Mouse (Mus musculus): ENCODE measurements at regions not wholly inside any gene's neighbourhood (a gene's known extent, or its start where the extent isn't known, plus 50 kb on each side); places are given as distances from the start of the nearest gene placed in this dataset.

DNA sequence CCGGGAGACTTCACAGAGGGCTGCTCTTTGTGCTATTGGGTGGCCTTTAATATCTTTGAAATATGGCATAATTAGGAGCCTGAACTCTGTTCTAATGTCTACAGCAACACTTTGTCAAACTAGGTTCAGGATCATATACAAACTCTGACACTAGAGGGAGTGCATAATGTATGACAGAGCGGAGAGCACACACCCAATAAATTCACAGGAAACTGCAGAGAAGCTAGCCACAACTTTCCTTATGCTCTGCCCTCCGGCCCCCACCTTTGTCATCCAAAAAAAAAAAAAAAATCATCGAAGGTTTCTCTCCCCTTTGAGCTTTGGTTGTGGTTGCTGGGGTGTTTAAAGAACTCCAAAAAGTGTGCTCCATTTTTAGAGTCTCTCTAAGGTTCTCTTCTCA is 107.6 kb downstream of the Npy start:
- H3K27ac ChIP-seq (ENCODE audit: control insufficient read depth, insufficient read depth, low read depth, low read length, poor library complexity), result no peak overlapping the region
- H3K4me3 ChIP-seq (replicated peaks; ENCODE audit: control insufficient read depth, low read depth, low read length), result no peak overlapping the region
- TF ChIP-seq CTCF (IDR thresholded peaks at IDR 0.05; ENCODE audit: control insufficient read depth, insufficient read depth, low read length) (no peak), POLR2A (IDR thresholded peaks at IDR 0.05; ENCODE audit: borderline replicate concordance, control insufficient read depth, low read depth, low read length) (no peak)
- no peaks in the 10 kb centered on the region for H3K4me1 ChIP-seq (ENCODE audit: control insufficient read depth, insufficient read depth, low read length)
- 9% methylated on average over 4 of the region's 4 CpGs for WGBS

DNA sequence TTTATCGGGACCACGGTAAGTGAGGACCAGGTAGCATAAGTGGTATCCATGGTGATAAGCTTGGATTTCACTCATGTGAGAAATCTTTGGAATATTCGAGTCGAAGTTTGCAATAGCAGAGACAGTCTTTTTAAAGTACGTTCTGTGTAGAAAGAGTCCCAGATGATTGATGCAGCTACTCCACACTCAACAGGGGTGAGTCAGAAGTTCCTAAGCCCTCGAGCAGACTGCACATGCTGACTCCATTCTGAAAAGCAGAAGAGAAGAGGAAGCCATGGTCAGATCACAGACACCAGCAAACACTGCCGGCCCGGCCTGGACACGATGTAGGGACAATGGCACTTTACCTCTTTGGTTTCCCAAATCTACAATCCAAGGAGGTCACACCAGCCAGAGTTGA is 120.6 kb downstream of the Npy start:
- WGBS, result 73% methylated on average over 9 of the region's 9 CpGs
- Histone ChIP-seq H3K4me3 (replicated peaks; ENCODE audit: control insufficient read depth, low read depth, low read length) (no peak overlapping the region), H3K27ac (ENCODE audit: control insufficient read depth, insufficient read depth, low read depth, low read length, poor library complexity) (no peak overlapping the region)

DNA sequence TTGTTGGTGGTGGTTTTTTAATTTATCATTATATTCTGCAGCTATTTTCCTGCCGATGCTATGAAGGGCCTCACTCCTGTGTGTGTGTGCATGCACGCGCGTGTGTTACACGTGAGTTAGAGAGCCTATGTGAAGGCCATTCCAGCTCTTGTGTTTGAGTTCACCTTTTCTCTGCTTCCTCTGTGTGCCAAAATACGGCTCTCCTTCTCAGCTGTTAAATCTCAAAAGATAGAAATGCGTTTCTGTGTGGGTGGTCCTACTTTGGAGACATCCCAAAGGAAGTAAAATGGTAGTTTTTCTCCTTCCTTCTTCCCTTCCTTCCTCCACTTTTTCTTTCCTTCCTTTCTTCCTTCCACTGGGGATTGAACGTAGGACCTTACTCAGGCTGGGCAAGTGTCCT is 136.4 kb downstream of the Npy start:
- 86% methylated on average over 8 of the region's 8 CpGs for WGBS
- TF ChIP-seq CTCF (IDR thresholded peaks at IDR 0.05; ENCODE audit: control insufficient read depth, insufficient read depth, low read length) (no peak), POLR2A (IDR thresholded peaks at IDR 0.05; ENCODE audit: borderline replicate concordance, control insufficient read depth, low read depth, low read length) (no peak)
- Histone ChIP-seq H3K4me1 (ENCODE audit: control insufficient read depth, insufficient read depth, low read length) (no peaks in the 10 kb centered on the region), H3K27ac (ENCODE audit: control insufficient read depth, insufficient read depth, low read depth, low read length, poor library complexity) (no peak overlapping the region), H3K4me3 (replicated peaks; ENCODE audit: control insufficient read depth, low read depth, low read length) (no peak overlapping the region)

More for the DNA sequence above, 120.6 kb downstream of the Npy start:
- TF ChIP-seq POLR2A (IDR thresholded peaks at IDR 0.05; ENCODE audit: borderline replicate concordance, control insufficient read depth, low read depth, low read length) (no peak), CTCF (IDR thresholded peaks at IDR 0.05; ENCODE audit: control insufficient read depth, insufficient read depth, low read length) (no peak)
- no peaks in the 10 kb centered on the region for H3K4me1 ChIP-seq (ENCODE audit: control insufficient read depth, insufficient read depth, low read length)

DNA sequence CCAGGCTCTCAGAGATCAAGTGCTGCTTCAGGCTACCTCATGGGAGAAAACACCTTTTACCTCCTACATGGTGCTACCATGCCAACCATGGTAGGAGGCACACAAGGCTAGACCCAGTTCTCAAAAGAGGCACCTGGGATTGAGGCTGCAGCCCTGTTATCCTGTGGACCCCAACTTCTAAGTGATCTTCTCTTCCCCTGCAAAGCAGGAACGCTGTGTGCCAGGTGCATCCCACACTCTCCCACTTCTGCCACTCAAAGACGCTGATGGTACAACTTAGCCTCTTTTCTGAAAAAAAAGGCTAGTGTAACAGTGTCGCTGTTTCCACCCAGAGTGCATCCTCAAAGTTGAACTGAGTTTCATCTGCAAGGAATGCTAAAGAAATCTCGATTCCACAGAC is 138.7 kb downstream of the Npy start:
- Histone ChIP-seq H3K27ac (ENCODE audit: control insufficient read depth, insufficient read depth, low read depth, low read length, poor library complexity) (no peak overlapping the region), H3K4me3 (replicated peaks; ENCODE audit: control insufficient read depth, low read depth, low read length) (no peak overlapping the region), H3K4me1 (ENCODE audit: control insufficient read depth, insufficient read depth, low read length) (no peaks in the 10 kb centered on the region)
- 77% methylated on average over 4 of the region's 4 CpGs for WGBS
- no peak for TF ChIP-seq POLR2A (IDR thresholded peaks at IDR 0.05; ENCODE audit: borderline replicate concordance, control insufficient read depth, low read depth, low read length)
- TF ChIP-seq CTCF (IDR thresholded peaks at IDR 0.05; ENCODE audit: control insufficient read depth, insufficient read depth, low read length), result no peak

DNA sequence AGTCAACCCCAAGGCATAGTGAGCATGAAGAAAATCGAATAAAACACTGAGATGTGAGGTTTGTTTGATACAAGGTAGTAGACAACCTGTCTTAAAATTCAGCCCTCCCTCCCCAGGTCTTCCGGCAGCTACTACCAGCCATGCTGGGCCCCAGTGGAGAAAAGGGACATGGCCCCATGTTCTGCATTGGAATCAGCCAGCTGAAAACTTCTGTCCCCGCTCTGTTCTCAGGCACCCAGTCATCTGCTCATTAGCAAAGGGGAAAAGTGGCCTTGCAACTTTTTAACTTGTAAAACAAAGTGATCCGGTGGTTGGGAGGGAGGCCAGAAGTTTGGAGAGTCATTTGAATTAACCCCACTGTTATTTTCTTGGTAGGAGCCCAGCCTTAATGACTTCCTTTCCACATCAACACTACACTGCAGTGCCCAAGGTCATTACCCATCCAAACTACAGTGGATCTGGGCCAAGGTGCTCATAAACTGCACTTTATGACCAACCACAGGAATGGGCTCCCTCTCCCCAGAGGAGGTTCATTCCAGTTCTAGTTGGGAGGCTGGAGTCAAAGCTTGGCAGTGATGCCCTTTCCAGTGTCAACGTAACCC is 143.5 kb downstream of the Npy start:
- no peak overlapping the region for H3K27ac ChIP-seq (ENCODE audit: control insufficient read depth, insufficient read depth, low read depth, low read length, poor library complexity)
- WGBS, result 67% methylated on average over 5 of the region's 5 CpGs
- no peak for TF ChIP-seq CTCF (IDR thresholded peaks at IDR 0.05; ENCODE audit: control insufficient read depth, insufficient read depth, low read length)
- TF ChIP-seq POLR2A (IDR thresholded peaks at IDR 0.05; ENCODE audit: borderline replicate concordance, control insufficient read depth, low read depth, low read length), result no peak
- no peak overlapping the region for H3K4me3 ChIP-seq (replicated peaks; ENCODE audit: control insufficient read depth, low read depth, low read length)
- H3K4me1 ChIP-seq (ENCODE audit: control insufficient read depth, insufficient read depth, low read length), result no peaks in the 10 kb centered on the region

DNA sequence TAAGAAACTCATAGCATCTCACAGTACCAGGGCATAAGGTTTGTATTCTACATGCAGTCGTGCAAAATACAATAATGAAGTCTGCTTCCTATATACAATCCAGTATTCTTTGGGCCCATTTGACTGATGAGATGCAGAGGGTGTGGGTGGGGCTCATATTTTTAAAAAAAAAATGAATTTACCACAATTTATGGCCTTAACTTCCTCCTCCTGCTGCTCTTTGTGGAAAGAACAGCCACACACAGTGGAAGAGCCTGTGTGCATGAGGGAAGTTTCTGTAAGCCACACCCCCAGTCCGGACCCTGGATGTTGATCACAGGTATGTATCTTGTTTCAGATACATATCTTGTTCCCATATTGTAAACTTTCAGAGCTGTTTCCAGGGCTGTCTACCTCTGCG is 143.5 kb upstream of the Mpp6 start:
- 52% methylated on average over 3 of the region's 3 CpGs for WGBS
- no peak for TF ChIP-seq CTCF (IDR thresholded peaks at IDR 0.05; ENCODE audit: control insufficient read depth, insufficient read depth, low read length)
- TF ChIP-seq POLR2A (IDR thresholded peaks at IDR 0.05; ENCODE audit: borderline replicate concordance, control insufficient read depth, low read depth, low read length), result no peak

DNA sequence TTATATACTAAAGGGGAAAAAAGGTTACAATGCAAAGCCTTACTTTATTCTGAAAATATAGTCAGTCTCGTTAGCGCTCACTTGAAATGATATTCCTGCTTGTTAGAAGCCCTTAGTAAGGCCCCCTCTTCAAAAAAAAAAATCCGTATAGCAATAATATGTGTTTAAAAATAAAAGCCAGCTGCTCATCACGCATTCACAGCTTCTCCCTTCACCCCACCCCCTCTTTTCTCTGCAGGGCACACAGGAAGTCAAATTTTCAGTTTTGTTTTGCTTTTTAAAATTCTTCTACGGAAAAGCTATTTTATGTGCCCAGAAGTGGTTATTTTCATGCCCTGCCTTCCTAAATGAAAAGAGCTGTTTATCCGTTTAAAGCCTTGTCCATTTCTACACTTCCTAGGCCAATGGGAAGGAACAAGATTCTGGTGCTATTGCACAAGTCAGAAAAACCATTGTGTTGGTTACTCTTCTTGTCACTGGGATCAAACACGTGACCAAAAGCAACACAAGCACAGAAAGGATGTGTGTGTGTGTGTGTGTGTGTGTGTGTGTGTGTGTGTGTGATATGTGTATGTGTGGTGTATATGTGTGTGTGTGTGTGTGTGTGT is 136.7 kb upstream of the Mpp6 start:
- Histone ChIP-seq H3K27ac (ENCODE audit: control insufficient read depth, insufficient read depth, low read depth, low read length, poor library complexity) (no peak overlapping the region), H3K4me3 (replicated peaks; ENCODE audit: control insufficient read depth, low read depth, low read length) (no peak overlapping the region), H3K4me1 (ENCODE audit: control insufficient read depth, insufficient read depth, low read length) (no peaks in the 10 kb centered on the region; the same call in 1 of the 2 replicates)
- TF ChIP-seq POLR2A (IDR thresholded peaks at IDR 0.05; ENCODE audit: borderline replicate concordance, control insufficient read depth, low read depth, low read length) (no peak), CTCF (IDR thresholded peaks at IDR 0.05; ENCODE audit: control insufficient read depth, insufficient read depth, low read length) (no peak)
- 19% methylated on average over 7 of the region's 7 CpGs for WGBS

More for the DNA sequence above, 143.5 kb upstream of the Mpp6 start:
- Histone ChIP-seq H3K27ac (ENCODE audit: control insufficient read depth, insufficient read depth, low read depth, low read length, poor library complexity) (no peak overlapping the region), H3K4me1 (ENCODE audit: control insufficient read depth, insufficient read depth, low read length) (no peaks in the 10 kb centered on the region), H3K4me3 (replicated peaks; ENCODE audit: control insufficient read depth, low read depth, low read length) (no peak overlapping the region)

DNA sequence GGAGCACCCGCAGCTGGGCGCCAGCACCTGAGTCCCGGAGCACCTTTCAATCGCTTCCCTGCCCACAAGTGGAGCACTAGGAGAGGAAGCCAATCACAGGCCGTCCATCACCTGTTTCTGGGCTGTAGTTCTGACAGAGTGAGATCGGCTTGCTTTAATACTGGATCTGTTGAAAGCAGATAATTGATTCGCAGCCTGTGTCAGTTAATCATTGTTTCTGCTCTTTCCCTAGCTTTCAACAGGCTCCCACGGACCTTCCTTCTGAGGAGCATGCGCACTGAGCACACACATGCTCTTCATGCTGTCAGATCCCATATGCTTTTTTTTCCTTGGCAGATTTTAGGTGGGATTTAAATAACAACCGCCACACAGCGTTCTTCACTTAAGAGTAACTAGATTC is 132.3 kb upstream of the Mpp6 start:
- Histone ChIP-seq H3K4me3 (replicated peaks; ENCODE audit: control insufficient read depth, low read depth, low read length) (no peak overlapping the region), H3K27ac (ENCODE audit: control insufficient read depth, insufficient read depth, low read depth, low read length, poor library complexity) (no peak overlapping the region), H3K4me1 (ENCODE audit: control insufficient read depth, insufficient read depth, low read length) (no peaks in the 10 kb centered on the region; the same call in 1 of the 2 replicates)
- WGBS, result 86% methylated on average over 11 of the region's 11 CpGs
- no peak for TF ChIP-seq CTCF (IDR thresholded peaks at IDR 0.05; ENCODE audit: control insufficient read depth, insufficient read depth, low read length)
- TF ChIP-seq POLR2A (IDR thresholded peaks at IDR 0.05; ENCODE audit: borderline replicate concordance, control insufficient read depth, low read depth, low read length), result no peak

All from bone marrow, adult 2 months (tissue).